Mouse (Mus musculus) olfactory bulb, adult 2 months (tissue): ENCODE results near the gene Pdp2.

Experiments used
- CTCF ChIP-seq: fragments of 200-500 bp; IDR thresholded peaks from 2 replicates; pipeline ENCODE4 v1.5.1; 2012; ENCODE audit warnings: low read depth, mild to moderate bottlenecking, low read length, moderate library complexity; ENCODE audit not compliant: insufficient read depth
- POLR2A ChIP-seq: fragments of 200-500 bp; IDR thresholded peaks from 2 replicates; pipeline ENCODE4 v1.6.1; 2012; ENCODE audit warnings: mild to moderate bottlenecking, low read depth, low read length, moderate library complexity; ENCODE audit not compliant: insufficient read depth

DNA sequence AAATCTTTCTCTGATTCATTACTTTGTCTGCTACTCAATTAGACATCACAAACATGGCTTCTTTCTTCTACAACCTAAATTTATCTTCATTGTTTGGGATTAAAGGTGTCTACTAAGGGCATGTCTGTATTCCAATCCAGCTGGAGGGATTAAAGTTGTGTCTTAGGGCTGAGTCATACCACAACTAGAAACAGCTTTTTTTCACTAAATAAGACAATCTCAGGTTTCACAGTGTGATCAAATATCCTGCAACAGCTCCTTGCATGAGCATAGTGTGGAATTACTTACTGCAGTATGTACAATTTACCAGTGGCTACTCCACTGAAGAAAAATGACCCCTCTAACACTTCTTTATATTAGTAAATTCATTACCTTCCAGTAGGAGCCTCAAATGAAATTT is 30.5 kb upstream of the Pdp2 start:
- no peak for TF ChIP-seq CTCF
- TF ChIP-seq POLR2A: no peak
